Mouse (Mus musculus) kidney, embryonic 14.5 days (tissue): ENCODE measurements around the gene Wapl. TPM values are rescaled to one million over a fixed set of nuclear protein-coding genes. Genes with fewer than 3 reads are reported as not detected.

Experiments used
- ATAC-seq: fragments of 200-750 bp; cut with Nextera tagmentation; 2 replicates; pipeline ENCODE4 v1.8.0; 2017; ENCODE audit warnings: moderate number of reproducible peaks, mild to moderate bottlenecking, moderate TSS enrichment, moderate library complexity; ENCODE audit not compliant: low FRiP score, low TSS enrichment
- H3K27ac ChIP-seq: fragments of 300-500 bp; sonication (generic); 2 replicates; pipeline ENCODE4 v1.5.1; 2014; ENCODE audit warnings: low read depth, mild to moderate bottlenecking, low read length, moderate library complexity, mixed read lengths
- H3K27me3 ChIP-seq: fragments of 300-500 bp; sonication (generic); 2 replicates; pipeline ENCODE4 v1.6.1; 2014; ENCODE audit warnings: mild to moderate bottlenecking, low read length; ENCODE audit not compliant: control insufficient read depth, insufficient read depth
- H3K36me3 ChIP-seq: fragments of 300-500 bp; sonication (generic); 2 replicates; pipeline ENCODE4 v1.6.1; 2014; ENCODE audit warnings: low read length, mixed read lengths; ENCODE audit not compliant: control insufficient read depth, insufficient read depth
- H3K4me1 ChIP-seq: fragments of 300-500 bp; sonication (generic); 2 replicates; pipeline ENCODE4 v1.6.1; 2014; ENCODE audit warnings: low read length, mixed read lengths; ENCODE audit not compliant: control insufficient read depth, insufficient read depth
- H3K4me2 ChIP-seq: fragments of 300-500 bp; sonication (generic); replicated peaks from 2 replicates; pipeline ENCODE4 v1.6.1; 2014; ENCODE audit warnings: low read depth, mild to moderate bottlenecking, low read length
- H3K4me3 ChIP-seq: fragments of 300-500 bp; sonication (generic); 2 replicates; pipeline ENCODE4 v1.5.1; 2014; ENCODE audit warnings: mild to moderate bottlenecking, low read length
- H3K9ac ChIP-seq: fragments of 300-500 bp; sonication (generic); 2 replicates; pipeline ENCODE4 v1.6.1; 2014; ENCODE audit warnings: low read depth, mild to moderate bottlenecking, low read length, moderate library complexity
- H3K9me3 ChIP-seq: fragments of 300-500 bp; sonication (generic); 2 replicates; pipeline ENCODE4 v1.6.1; 2016; ENCODE audit warnings: low read length; ENCODE audit not compliant: control insufficient read depth
- WGBS: fragments of 180-500 bp; shearing (Covaris S2); extraction: QIAGEN DNeasy Blood & Tissue Kit; methylation state at CpG from one replicate; pipeline ENCODE4 v1.1.7; 2014; 5-methylcytosine and 5-hydroxymethylcytosine counted together
- polyA plus RNA-seq: library from polyadenylated mRNA; unstranded; fragments of >200 nt; fragmentation: Nextera tagmentation; extraction: Ambion mirVana; gene quantifications from 2 replicates; pipeline ENCODE4 v1.2.1, GENCODE M21; 2014

Wapl gene
- polyA plus RNA-seq, 1 experiment from 2014 or later, result 34.1 TPM

GRCm38 (mm10) chr14:34718150-34718549, 44.4 kb downstream of the Wapl start:
- Histone ChIP-seq H3K4me1 (no peaks in the 10 kb centered on the region), H3K9me3 (no peaks in the 10 kb centered on the region), H3K27me3 (no peaks in the 10 kb centered on the region), H3K9ac (no peak overlapping the region), H3K4me3 (no peak overlapping the region), H3K27ac (no peak overlapping the region), H3K36me3 (peaks cover 12% of the 10 kb centered on the region; the same call in 1 of the 2 replicates), H3K4me2 (no peak overlapping the region)
- no peak for ATAC-seq
- WGBS, result 94% methylated on average over 3 of the region's 3 CpGs

DNA sequence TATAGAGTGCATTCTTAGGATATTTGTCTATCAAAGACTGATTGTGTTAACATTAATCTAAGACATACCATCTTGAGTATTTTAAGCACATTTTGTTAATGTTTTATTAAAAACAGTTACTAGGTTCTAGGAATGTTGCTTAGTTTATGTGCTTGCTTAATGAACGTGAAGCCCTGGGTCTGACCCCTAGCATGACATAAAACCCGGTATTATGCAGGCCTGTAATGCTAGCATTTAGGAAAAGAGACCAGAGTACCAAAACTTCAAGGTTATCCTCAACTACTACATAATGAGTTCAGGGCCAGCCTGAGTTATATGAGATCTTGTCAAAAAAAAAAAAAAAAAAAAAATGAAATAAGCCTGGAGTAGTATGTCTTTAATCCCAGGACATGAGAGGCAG, 54.0 kb downstream of the Wapl start:
- Histone ChIP-seq H3K9me3 (no peaks in the 10 kb centered on the region), H3K4me2 (no peak overlapping the region), H3K27ac (no peak overlapping the region), H3K9ac (no peak overlapping the region), H3K4me1 (no peaks in the 10 kb centered on the region), H3K36me3 (peaks cover 44% of the 10 kb centered on the region), H3K4me3 (no peak overlapping the region), H3K27me3 (no peaks in the 10 kb centered on the region)
- WGBS, result 76% methylated on average over 2 of the region's 2 CpGs
- no peak for ATAC-seq

DNA sequence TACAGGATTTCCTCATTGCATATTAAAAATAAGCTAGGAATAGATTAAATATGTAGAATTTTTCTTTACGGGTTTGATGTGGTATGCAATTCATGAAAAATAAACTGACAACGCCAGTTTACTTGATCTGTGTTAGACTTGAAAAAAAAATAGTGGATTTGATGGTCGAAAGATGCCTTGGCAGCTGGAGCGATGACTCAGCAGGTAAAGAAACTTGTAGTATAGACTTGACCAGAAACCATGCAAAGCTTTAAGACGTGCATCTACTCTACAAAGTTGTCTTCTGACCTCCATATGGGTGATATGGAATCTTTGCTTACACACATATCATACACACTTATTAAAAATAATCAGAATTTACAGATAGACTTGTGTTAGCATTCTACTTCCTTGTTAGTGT, 61.7 kb downstream of the Wapl start:
- ATAC-seq, result no peak
- Histone ChIP-seq H3K27ac (no peak overlapping the region), H3K36me3 (peaks cover 48% of the 10 kb centered on the region), H3K4me2 (no peak overlapping the region), H3K9ac (no peak overlapping the region), H3K9me3 (no peaks in the 10 kb centered on the region), H3K4me1 (no peaks in the 10 kb centered on the region), H3K4me3 (no peak overlapping the region), H3K27me3 (no peaks in the 10 kb centered on the region)
- WGBS, result 94% methylated on average over 5 of the region's 5 CpGs

GRCm38 (mm10) chr14:34745401-34745800, 71.7 kb downstream of the Wapl start:
- WGBS, result 90% methylated on average over 1 of the region's 1 CpGs
- H3K36me3 ChIP-seq, result peaks cover 62% of the 10 kb centered on the region

GRCm38 (mm10) chr14:34755731-34756130, 82.0 kb downstream of the Wapl start:
- no peak overlapping the region for H3K9ac ChIP-seq
- no peak overlapping the region for H3K4me2 ChIP-seq
- no peaks in the 10 kb centered on the region for H3K36me3 ChIP-seq
- H3K27me3 ChIP-seq, result no peaks in the 10 kb centered on the region
- H3K4me1 ChIP-seq, result no peaks in the 10 kb centered on the region
- no peaks in the 10 kb centered on the region for H3K9me3 ChIP-seq
- no peak for ATAC-seq
- no peak overlapping the region for H3K4me3 ChIP-seq
- H3K27ac ChIP-seq, result no peak overlapping the region
- WGBS, result 78% methylated on average over 3 of the region's 3 CpGs

More at GRCm38 (mm10) chr14:34745401-34745800, 71.7 kb downstream of the Wapl start:
- Histone ChIP-seq H3K4me2 (no peak overlapping the region), H3K9ac (no peak overlapping the region), H3K4me1 (no peaks in the 10 kb centered on the region), H3K27ac (no peak overlapping the region), H3K4me3 (no peak overlapping the region), H3K9me3 (no peaks in the 10 kb centered on the region), H3K27me3 (no peaks in the 10 kb centered on the region)
- ATAC-seq, result no peak

GRCm38 (mm10) chr14:34759938-34760337, 86.2 kb downstream of the Wapl start:
- Histone ChIP-seq H3K9me3 (no peaks in the 10 kb centered on the region), H3K4me3 (no peak overlapping the region), H3K9ac (no peak overlapping the region), H3K36me3 (no peaks in the 10 kb centered on the region), H3K4me2 (no peak overlapping the region), H3K27me3 (no peaks in the 10 kb centered on the region), H3K27ac (no peak overlapping the region), H3K4me1 (peaks cover 5% of the 10 kb centered on the region; the same call in 1 of the 2 replicates)
- no peak for ATAC-seq
- 57% methylated on average over 2 of the region's 2 CpGs for WGBS

GRCm38 (mm10) chr14:34761082-34761959, 87.6 kb downstream of the Wapl start:
- Histone ChIP-seq H3K4me1 (peaks cover 5% of the 10 kb centered on the region; the same call in 1 of the 2 replicates), H3K27ac (no peak overlapping the region), H3K36me3 (no peaks in the 10 kb centered on the region), H3K4me3 (no peak overlapping the region), H3K4me2 (no peak overlapping the region), H3K27me3 (no peaks in the 10 kb centered on the region), H3K9ac (no peak overlapping the region), H3K9me3 (no peaks in the 10 kb centered on the region)
- 89% methylated on average over 9 of the region's 9 CpGs for WGBS
- ATAC-seq, result no peak

DNA sequence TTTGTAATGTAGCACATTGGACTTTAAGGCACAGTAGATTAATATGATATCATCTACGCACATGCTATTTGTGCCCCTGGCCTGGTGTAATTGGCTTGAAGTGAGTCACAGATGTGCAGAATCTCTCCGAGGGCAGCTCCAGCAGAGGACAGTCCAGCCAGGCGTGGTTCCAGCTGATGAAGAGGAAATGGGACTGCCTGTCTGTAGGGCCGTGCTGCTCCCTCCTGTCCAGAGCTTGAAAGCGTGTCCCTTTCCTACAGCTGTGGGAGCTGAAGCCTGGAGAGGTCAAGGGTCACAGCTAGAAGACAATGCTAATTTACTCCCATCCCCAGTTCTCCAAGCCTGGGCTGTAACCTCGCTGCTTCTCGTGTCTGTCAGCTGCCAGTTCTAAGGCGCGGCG, 89.0 kb downstream of the Wapl start:
- Histone ChIP-seq H3K4me2 (no peak overlapping the region), H3K9me3 (no peaks in the 10 kb centered on the region), H3K36me3 (no peaks in the 10 kb centered on the region), H3K9ac (no peak overlapping the region), H3K4me1 (peaks cover 5% of the 10 kb centered on the region; the same call in 1 of the 2 replicates), H3K27ac (no peak overlapping the region), H3K27me3 (no peaks in the 10 kb centered on the region), H3K4me3 (no peak overlapping the region)
- 37% methylated on average over 10 of the region's 10 CpGs for WGBS
- peak; percentile 60; the same call in 1 of the 2 replicates for ATAC-seq

DNA sequence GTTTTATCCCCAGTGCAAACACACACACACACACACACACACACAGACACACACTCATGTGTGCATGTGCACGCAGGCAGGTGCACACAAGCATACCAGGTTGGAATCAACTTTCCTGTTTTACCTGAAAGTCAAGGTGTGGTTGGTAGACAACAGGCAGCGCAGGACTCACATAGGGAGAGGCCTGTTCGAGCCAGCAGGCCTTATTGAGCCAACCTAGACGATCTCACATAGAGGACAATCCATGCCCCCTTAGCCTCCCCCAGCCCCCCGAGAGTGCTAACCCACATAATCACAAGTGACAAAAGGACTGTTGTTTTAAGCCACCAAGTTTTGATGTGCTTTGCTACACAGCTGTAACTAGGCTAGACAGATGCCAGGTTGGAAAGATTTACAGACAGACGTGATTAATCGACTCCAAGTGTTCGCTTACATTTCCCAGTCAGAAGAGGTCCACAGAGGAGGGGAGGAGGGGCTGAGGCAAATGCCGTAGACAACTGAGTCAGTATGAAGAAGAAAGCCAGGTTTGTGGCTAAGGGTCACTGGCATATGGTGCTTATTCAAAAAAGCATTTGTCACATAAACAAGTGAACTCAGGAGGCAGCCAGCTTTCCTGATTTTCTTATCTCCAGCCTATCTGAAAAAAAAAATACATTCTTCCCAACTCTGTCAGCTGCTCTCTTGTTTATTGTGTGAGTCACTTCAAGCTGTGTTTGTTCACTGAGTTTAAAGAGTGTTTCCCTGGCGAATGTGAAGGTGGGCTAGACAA, 90.2 kb downstream of the Wapl start:
- Histone ChIP-seq H3K27me3 (no peaks in the 10 kb centered on the region), H3K27ac (no peak overlapping the region), H3K4me1 (peaks cover 6% of the 10 kb centered on the region), H3K9ac (no peak overlapping the region), H3K4me3 (no peak overlapping the region), H3K4me2 (no peak overlapping the region), H3K9me3 (no peaks in the 10 kb centered on the region), H3K36me3 (no peaks in the 10 kb centered on the region)
- WGBS, result 25% methylated on average over 10 of the region's 10 CpGs
- peak; percentile 17; the same call in 1 of the 2 replicates for ATAC-seq
